Mouse (Mus musculus) heart, embryonic 12.5 days (tissue): ENCODE data around the gene Morn1. TPM values are rescaled to one million over a fixed set of nuclear protein-coding genes. Genes with fewer than 3 reads are reported as not detected.

Experiments
- ATAC-seq: fragments of 200-750 bp; cut with Nextera tagmentation; 2 replicates; pipeline ENCODE4 v1.8.0; 2017; ENCODE audit warnings: moderate TSS enrichment, moderate library complexity; ENCODE audit not compliant: insufficient number of reproducible peaks, low FRiP score
- H3K27ac ChIP-seq: fragments of 300-500 bp; sonication (generic); 2 replicates; pipeline ENCODE4 v1.5.1; 2016; ENCODE audit warnings: mild to moderate bottlenecking, moderate library complexity; ENCODE audit not compliant: poor library complexity, severe bottlenecking
- H3K27me3 ChIP-seq: fragments of 300-500 bp; sonication (generic); replicated peaks from 2 replicates; pipeline ENCODE4 v1.6.1; 2016; ENCODE audit warnings: mild to moderate bottlenecking, moderate library complexity
- H3K36me3 ChIP-seq: fragments of 300-500 bp; sonication (generic); 2 replicates; pipeline ENCODE4 v1.6.1; 2016; ENCODE audit warnings: mild to moderate bottlenecking, moderate library complexity
- H3K4me1 ChIP-seq: fragments of 300-500 bp; sonication (generic); replicated peaks from 2 replicates; pipeline ENCODE4 v1.6.1; 2016; ENCODE audit warnings: mild to moderate bottlenecking
- H3K4me2 ChIP-seq: fragments of 300-500 bp; sonication (generic); 2 replicates; pipeline ENCODE4 v1.6.1; 2016; ENCODE audit warnings: mild to moderate bottlenecking, moderate library complexity
- H3K4me3 ChIP-seq: fragments of 300-500 bp; sonication (generic); 2 replicates; pipeline ENCODE4 v1.5.1; 2016; ENCODE audit warnings: mild to moderate bottlenecking
- H3K9ac ChIP-seq: fragments of 300-500 bp; sonication (generic); 2 replicates; pipeline ENCODE4 v1.6.1; 2016; ENCODE audit warnings: mild to moderate bottlenecking, moderate library complexity
- H3K9me3 ChIP-seq: fragments of 300-500 bp; sonication (generic); replicated peaks from 2 replicates; pipeline ENCODE4 v1.6.1; 2016; ENCODE audit warnings: mild to moderate bottlenecking, moderate library complexity
- WGBS: fragments of 180-500 bp; shearing (Covaris S2); methylation state at CpG from one replicate; pipeline ENCODE4 v1.1.7; 2016; 5-methylcytosine and 5-hydroxymethylcytosine counted together
- polyA plus RNA-seq: library from polyadenylated mRNA; unstranded; fragments of >200 nt; fragmentation: Nextera tagmentation; extraction: Ambion mirVana; gene quantifications from 2 replicates; pipeline ENCODE4 v1.2.1, GENCODE M21; 2016

Morn1 gene
- polyA plus RNA-seq, 1 experiment from 2014 or later, result 3.1 TPM

- no peak overlapping the region for H3K9ac ChIP-seq
- no peaks in the 10 kb centered on the region for H3K9me3 ChIP-seq
- H3K27me3 ChIP-seq, result no peaks in the 10 kb centered on the region
- no peak for ATAC-seq
- 0 out of 2 replicates have a peak overlapping the region, but pooled peaks have one; percentile 11 for H3K27ac ChIP-seq
- H3K4me2 ChIP-seq, result no peak overlapping the region
- no peak overlapping the region for H3K4me3 ChIP-seq
- no peaks in the 10 kb centered on the region for H3K36me3 ChIP-seq
- peaks cover 89% of the 10 kb centered on the region for H3K4me1 ChIP-seq
Observed at GRCm38 (mm10) chr4:155165861-155166260, 79.5 kb downstream of the Morn1 start.

- no peak overlapping the region for H3K4me2 ChIP-seq
- no peaks in the 10 kb centered on the region for H3K36me3 ChIP-seq
- H3K9me3 ChIP-seq, result no peaks in the 10 kb centered on the region
- H3K27ac ChIP-seq, result no peak overlapping the region
- WGBS, result 92% methylated on average over 8 of the region's 8 CpGs
- peaks cover 89% of the 10 kb centered on the region for H3K4me1 ChIP-seq
- no peaks in the 10 kb centered on the region for H3K27me3 ChIP-seq
- no peak for ATAC-seq
- no peak overlapping the region for H3K4me3 ChIP-seq
- no peak overlapping the region for H3K9ac ChIP-seq
Observed at GRCm38 (mm10) chr4:155168835-155169252, 82.5 kb downstream of the Morn1 start.

GRCm38 (mm10) chr4:155170614-155171212 is 84.3 kb downstream of the Morn1 start:
- no peaks in the 10 kb centered on the region; the same call in 1 of the 2 replicates for H3K9me3 ChIP-seq
- H3K27me3 ChIP-seq, result no peaks in the 10 kb centered on the region
- 0 out of 2 replicates have a peak overlapping the region, but pooled peaks have one; percentile 6 for H3K4me2 ChIP-seq
- peaks cover 3% of the 10 kb centered on the region; the same call in 1 of the 2 replicates for H3K36me3 ChIP-seq
- H3K4me3 ChIP-seq, result no peak overlapping the region
- H3K4me1 ChIP-seq, result peaks cover 90% of the 10 kb centered on the region
- no peak for ATAC-seq
- peak overlapping the region; percentile 19; the same call in 1 of the 2 replicates for H3K27ac ChIP-seq
- 63% methylated on average over 8 of the region's 8 CpGs for WGBS
- peak overlapping the region; percentile 48; the same call in 1 of the 2 replicates for H3K9ac ChIP-seq

- Histone ChIP-seq H3K9ac (peak overlapping the region; percentile 65), H3K9me3 (no peaks in the 10 kb centered on the region; the same call in 1 of the 2 replicates), H3K4me3 (no peak overlapping the region), H3K4me2 (peak overlapping the region; percentile 60), H3K27ac (peak overlapping the region; percentile 98; the same call in 1 of the 2 replicates), H3K27me3 (no peaks in the 10 kb centered on the region), H3K4me1 (peaks cover 90% of the 10 kb centered on the region), H3K36me3 (peaks cover 4% of the 10 kb centered on the region; the same call in 1 of the 2 replicates)
- no peak for ATAC-seq
- WGBS, result 76% methylated on average over 5 of the region's 5 CpGs
Observed at GRCm38 (mm10) chr4:155171961-155172533, 85.7 kb downstream of the Morn1 start.

- Histone ChIP-seq H3K9ac (peak overlapping the region; percentile 65), H3K27ac (peak overlapping the region; percentile 98), H3K4me1 (peaks cover 92% of the 10 kb centered on the region), H3K36me3 (peaks cover 4% of the 10 kb centered on the region; the same call in 1 of the 2 replicates), H3K27me3 (no peaks in the 10 kb centered on the region), H3K4me3 (peak overlapping the region; percentile 8), H3K9me3 (no peaks in the 10 kb centered on the region; the same call in 1 of the 2 replicates), H3K4me2 (peak overlapping the region; percentile 60)
- peak; percentile 80 for ATAC-seq
- 13% methylated on average over 21 of the region's 21 CpGs for WGBS
Observed at GRCm38 (mm10) chr4:155172909-155173821, 86.8 kb downstream of the Morn1 start.

- Histone ChIP-seq H3K4me1 (peaks cover 95% of the 10 kb centered on the region), H3K4me3 (no peak overlapping the region), H3K36me3 (peaks cover 4% of the 10 kb centered on the region; the same call in 1 of the 2 replicates), H3K27me3 (no peaks in the 10 kb centered on the region), H3K27ac (peak overlapping the region; percentile 98), H3K4me2 (peak overlapping the region; percentile 60), H3K9ac (peak overlapping the region; percentile 62), H3K9me3 (no peaks in the 10 kb centered on the region; the same call in 1 of the 2 replicates)
- 20% methylated on average over 16 of the region's 17 CpGs for WGBS
- ATAC-seq, result no peak
Observed at GRCm38 (mm10) chr4:155173822-155174785, 87.7 kb downstream of the Morn1 start.

- H3K4me1 ChIP-seq, result peaks cover 91% of the 10 kb centered on the region
- ATAC-seq, result no peak
- H3K4me2 ChIP-seq, result no peak overlapping the region
- peaks cover 4% of the 10 kb centered on the region; the same call in 1 of the 2 replicates for H3K36me3 ChIP-seq
- peak overlapping the region; percentile 90; the same call in 1 of the 2 replicates for H3K27ac ChIP-seq
- no peaks in the 10 kb centered on the region for H3K27me3 ChIP-seq
- no peaks in the 10 kb centered on the region; the same call in 1 of the 2 replicates for H3K9me3 ChIP-seq
- no peak overlapping the region for H3K4me3 ChIP-seq
- H3K9ac ChIP-seq, result no peak overlapping the region
- WGBS, result 50% methylated on average over 3 of the region's 3 CpGs
Observed at GRCm38 (mm10) chr4:155176210-155176609, 89.8 kb downstream of the Morn1 start.

GRCm38 (mm10) chr4:155178274-155178673 is 91.9 kb downstream of the Morn1 start:
- peak overlapping the region; percentile 42 for H3K9ac ChIP-seq

GRCm38 (mm10) chr4:155178981-155179512 is 92.7 kb downstream of the Morn1 start:
- H3K27ac ChIP-seq, result peak overlapping the region; percentile 90
- peaks cover 4% of the 10 kb centered on the region; the same call in 1 of the 2 replicates for H3K36me3 ChIP-seq
- H3K4me3 ChIP-seq, result no peak overlapping the region
- peak; percentile 51; the same call in 1 of the 2 replicates for ATAC-seq
- H3K9me3 ChIP-seq, result no peaks in the 10 kb centered on the region; the same call in 1 of the 2 replicates
- H3K4me2 ChIP-seq, result peak overlapping the region; percentile 58
- H3K4me1 ChIP-seq, result peaks cover 83% of the 10 kb centered on the region
- no peaks in the 10 kb centered on the region for H3K27me3 ChIP-seq
- 37% methylated on average over 3 of the region's 3 CpGs for WGBS
- H3K9ac ChIP-seq, result peak overlapping the region; percentile 42

More at GRCm38 (mm10) chr4:155178274-155178673, 91.9 kb downstream of the Morn1 start:
- ATAC-seq, result peak; percentile 70
- no peaks in the 10 kb centered on the region for H3K27me3 ChIP-seq
- peaks cover 4% of the 10 kb centered on the region; the same call in 1 of the 2 replicates for H3K36me3 ChIP-seq
- peak overlapping the region; percentile 58 for H3K4me2 ChIP-seq
- H3K27ac ChIP-seq, result peak overlapping the region; percentile 90
- H3K4me1 ChIP-seq, result peaks cover 83% of the 10 kb centered on the region
- WGBS, result 9% methylated on average over 6 of the region's 6 CpGs
- H3K9me3 ChIP-seq, result no peaks in the 10 kb centered on the region; the same call in 1 of the 2 replicates
- peak overlapping the region; percentile 20; the same call in 1 of the 2 replicates for H3K4me3 ChIP-seq
